Mouse (Mus musculus) MEL (cell line): Measurements from ENCODE around the gene Tanc1.

Source experiments
- CTCF ChIP-seq, 3 experiments: IDR thresholded peaks in 2 of 3; conservative IDR thresholded peaks in 1 of 3; 2 replicates each; pipeline ENCODE4 v1.5.1; 2011 to 2012; ENCODE audit warnings: low read length in 3 of 3, low read depth in 2 of 3, mild to moderate bottlenecking in 2 of 3, improper control_type of control experiment in 1 of 3, inconsistent platforms in 1 of 3, mixed read lengths in 1 of 3, moderate library complexity in 1 of 3; ENCODE audit not compliant: control insufficient read depth in 1 of 3, insufficient read depth in 1 of 3, poor library complexity in 1 of 3, severe bottlenecking in 1 of 3
- ELF1 ChIP-seq: IDR thresholded peaks from 2 replicates; pipeline ENCODE4 v1.6.1; 2014; ENCODE audit warnings: low read depth, mild to moderate bottlenecking, inconsistent platforms, low read length, improper control_type of control experiment, moderate library complexity
- GATA1 ChIP-seq: IDR thresholded peaks from 2 replicates; pipeline ENCODE4 v1.6.1; 2011; ENCODE audit warnings: low read depth, low read length, improper control_type of control experiment
- MEF2A ChIP-seq: IDR thresholded peaks from 2 replicates; pipeline ENCODE4 v1.6.1; 2014; ENCODE audit warnings: low read depth, mild to moderate bottlenecking, inconsistent platforms, low read length, improper control_type of control experiment; ENCODE audit not compliant: poor library complexity, insufficient replicate concordance, severe bottlenecking; ENCODE audit errors: extremely low read depth
- POLR2A ChIP-seq, 2 experiments: IDR thresholded peaks; 2 replicates each; pipeline ENCODE4 v1.6.1; 2011 to 2012; ENCODE audit warnings: low read length in 2 of 2, mild to moderate bottlenecking in 2 of 2, control low read depth in 1 of 2, improper control_type of control experiment in 1 of 2, low read depth in 1 of 2, moderate library complexity in 1 of 2; ENCODE audit not compliant: control insufficient read depth in 1 of 2, insufficient read depth in 1 of 2, poor library complexity in 1 of 2
- POLR2AphosphoS5 ChIP-seq: IDR thresholded peaks from 2 replicates; pipeline ENCODE4 v1.6.1; 2012; ENCODE audit warnings: low read depth, borderline replicate concordance, mild to moderate bottlenecking, inconsistent platforms, low read length, moderate library complexity, mixed read lengths
- TCF12 ChIP-seq: IDR thresholded peaks from 2 replicates; pipeline ENCODE4 v1.6.1; 2014; ENCODE audit warnings: low read depth, mild to moderate bottlenecking, inconsistent platforms, low read length, improper control_type of control experiment, moderate library complexity

DNA sequence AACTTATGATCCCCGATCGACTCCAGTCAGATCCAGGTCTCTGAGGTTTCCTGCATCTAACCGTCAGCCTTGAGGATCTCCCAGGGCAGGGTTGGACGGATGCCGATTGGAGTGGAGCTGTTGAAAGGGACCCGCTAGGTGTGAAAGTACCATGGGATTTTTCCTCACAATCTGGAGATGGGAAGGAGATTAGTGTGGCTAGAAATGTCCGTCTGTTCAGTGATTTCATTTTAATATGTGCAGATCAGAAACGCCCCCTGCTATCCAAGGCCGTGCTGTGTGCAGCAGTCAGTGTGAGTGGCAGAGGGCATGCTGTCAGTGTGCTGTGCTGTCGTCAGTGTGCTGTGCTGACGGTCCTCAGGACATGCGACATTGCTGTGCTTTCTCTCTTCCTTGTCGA lies 201.6 kb downstream of the Tanc1 start:
- no peak for TF ChIP-seq ELF1
- no peak for TF ChIP-seq CTCF (IDR thresholded peaks at IDR 0.05 in 2 of 3, conservative IDR thresholded peaks at IDR 0.05 in 1 of 3; ENCODE audit: control insufficient read depth in 1 of 3, insufficient read depth in 1 of 3, low read depth in 2 of 3, low read length in 3 of 3, poor library complexity in 1 of 3, severe bottlenecking in 1 of 3)
- TF ChIP-seq MEF2A: no peak
- TF ChIP-seq POLR2AphosphoS5: no peak
- no peak for TF ChIP-seq POLR2A (IDR thresholded peaks at IDR 0.05; ENCODE audit: control insufficient read depth in 1 of 2, insufficient read depth in 1 of 2, low read depth in 1 of 2, low read length in 2 of 2, poor library complexity in 1 of 2)
- no peak for TF ChIP-seq TCF12
- TF ChIP-seq GATA1: no peak
